Mouse (Mus musculus) midbrain, embryonic 11.5 days (tissue): ENCODE measurements around the gene Get4. TPM values are rescaled to one million over a fixed set of nuclear protein-coding genes. Genes with fewer than 3 reads are reported as not detected.

Experiments used
- ATAC-seq: fragments of 200-750 bp; cut with Nextera tagmentation; 2 replicates; pipeline ENCODE4 v1.8.0; 2017; ENCODE audit warnings: moderate TSS enrichment, moderate library complexity; ENCODE audit not compliant: low FRiP score
- DNase-seq: peaks from one replicate; pipeline ENCODE4 v3.0.0; 2015; ENCODE audit warnings: low spot score; ENCODE audit errors: missing footprints
- H3K27ac ChIP-seq: fragments of 300-500 bp; sonication (generic); 2 replicates; pipeline ENCODE4 v1.5.1; 2014; ENCODE audit warnings: low read depth, low read length
- H3K27me3 ChIP-seq: fragments of 300-500 bp; sonication (generic); 2 replicates; pipeline ENCODE4 v1.6.1; 2014; ENCODE audit warnings: mild to moderate bottlenecking, low read length, moderate library complexity, mixed read lengths; ENCODE audit not compliant: control insufficient read depth, insufficient read depth
- H3K36me3 ChIP-seq: fragments of 300-500 bp; sonication (generic); 2 replicates; pipeline ENCODE4 v1.6.1; 2014; ENCODE audit warnings: mild to moderate bottlenecking, low read length, moderate library complexity, mixed read lengths; ENCODE audit not compliant: control insufficient read depth, insufficient read depth
- H3K4me1 ChIP-seq: fragments of 300-500 bp; sonication (generic); 2 replicates; pipeline ENCODE4 v1.6.1; 2014; ENCODE audit warnings: low read length; ENCODE audit not compliant: control insufficient read depth, insufficient read depth
- H3K4me2 ChIP-seq: fragments of 300-500 bp; sonication (generic); 2 replicates; pipeline ENCODE4 v1.6.1; 2014; ENCODE audit warnings: mild to moderate bottlenecking, moderate library complexity
- H3K4me3 ChIP-seq: fragments of 300-500 bp; sonication (generic); 2 replicates; pipeline ENCODE4 v1.5.1; 2014; ENCODE audit warnings: low read depth, low read length
- H3K9ac ChIP-seq: fragments of 300-500 bp; sonication (generic); 2 replicates; pipeline ENCODE4 v1.6.1; 2014; ENCODE audit warnings: low read length
- H3K9me3 ChIP-seq: fragments of 300-500 bp; sonication (generic); 2 replicates; pipeline ENCODE4 v1.6.1; 2016; ENCODE audit warnings: low read length; ENCODE audit not compliant: control insufficient read depth
- WGBS: fragments of 180-500 bp; shearing (Covaris S2); extraction: QIAGEN DNeasy Blood & Tissue Kit; methylation state at CpG from one replicate; pipeline ENCODE4 v1.1.7; 2014; 5-methylcytosine and 5-hydroxymethylcytosine counted together
- polyA plus RNA-seq: library from polyadenylated mRNA; unstranded; fragments of >200 nt; fragmentation: Nextera tagmentation; extraction: Ambion mirVana; gene quantifications from 2 replicates; pipeline ENCODE4 v1.2.1, GENCODE M21; 2014

The Get4 gene
- polyA plus RNA-seq, 1 experiment from 2014 or later, result 123 TPM

DNA sequence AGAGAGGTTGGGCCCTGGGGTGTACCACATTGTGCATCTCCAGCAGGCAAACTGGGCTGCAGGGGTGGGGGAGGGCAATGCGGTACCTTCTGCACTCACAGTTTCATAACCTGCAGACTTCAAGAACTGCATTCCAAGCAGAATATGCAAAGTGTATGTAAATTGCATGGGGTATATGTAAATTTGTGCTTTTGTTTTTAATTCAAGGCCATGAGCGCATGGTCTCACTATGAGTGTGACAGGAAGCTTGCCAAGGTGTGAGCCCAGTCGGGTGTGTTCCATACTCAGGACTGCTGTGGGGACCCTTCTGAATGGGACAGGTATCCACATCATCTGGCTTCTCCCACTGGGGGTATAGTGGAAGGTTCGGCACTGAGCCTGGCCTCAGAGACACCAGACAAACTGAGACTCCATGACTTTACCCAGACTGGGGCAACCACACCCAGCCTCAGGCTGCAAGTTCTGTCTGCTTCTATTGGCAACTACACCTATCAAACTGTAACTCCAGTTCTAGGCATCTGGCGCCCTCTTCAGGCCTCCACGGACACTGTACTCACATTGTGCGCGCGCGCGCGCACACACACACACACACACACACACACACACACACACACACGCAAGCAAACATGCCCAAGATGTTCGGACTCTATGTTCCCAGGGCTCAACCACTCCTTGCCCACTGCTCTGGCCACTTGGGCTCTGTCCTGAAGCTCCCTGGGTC lies 31.5 kb downstream of the Get4 start:
- Histone ChIP-seq H3K9me3 (no peaks in the 10 kb centered on the region), H3K27me3 (no peaks in the 10 kb centered on the region), H3K4me2 (no peak overlapping the region), H3K9ac (no peak overlapping the region), H3K27ac (no peak overlapping the region), H3K4me1 (no peaks in the 10 kb centered on the region), H3K36me3 (no peaks in the 10 kb centered on the region), H3K4me3 (no peak overlapping the region)
- WGBS, result 92% methylated on average over 14 of the region's 14 CpGs
- DNase-seq, result peak; percentile 80
- no peak for ATAC-seq

DNA sequence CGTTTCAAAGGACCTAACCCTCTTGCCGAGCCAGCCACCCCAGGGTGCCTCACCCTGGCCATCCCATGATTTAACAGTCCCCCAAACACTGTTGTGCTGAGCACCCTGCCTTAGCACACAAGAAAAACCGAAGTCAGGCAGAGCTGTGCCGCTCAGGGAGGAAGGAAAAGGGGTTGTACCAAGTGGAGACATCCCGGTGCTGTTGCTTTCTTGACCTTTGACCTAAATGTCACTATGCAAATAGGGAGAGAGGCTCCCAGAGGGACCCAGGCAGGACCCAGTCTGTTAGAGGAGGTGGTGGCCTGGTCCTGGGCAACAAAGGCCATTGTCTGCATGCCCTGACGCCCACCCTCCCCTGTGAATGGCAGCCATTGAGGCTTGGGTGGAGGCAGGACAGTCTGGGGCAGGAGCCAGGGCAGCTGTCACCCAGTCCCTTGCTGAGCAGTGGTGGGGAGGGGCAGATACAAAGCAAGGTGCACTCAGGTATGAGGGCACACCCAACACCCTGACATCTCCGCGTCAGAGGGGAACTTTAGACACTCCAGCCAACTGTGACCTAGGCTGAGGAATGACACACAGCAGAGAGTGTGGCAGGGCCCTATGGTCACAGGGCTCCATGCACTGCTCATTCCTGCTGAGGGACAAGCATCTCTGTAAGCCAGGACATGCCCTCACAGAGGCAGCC lies 33.4 kb downstream of the Get4 start:
- Histone ChIP-seq H3K27ac (no peak overlapping the region), H3K4me1 (no peaks in the 10 kb centered on the region), H3K9ac (no peak overlapping the region), H3K4me3 (no peak overlapping the region), H3K4me2 (no peak overlapping the region), H3K36me3 (no peaks in the 10 kb centered on the region), H3K9me3 (no peaks in the 10 kb centered on the region), H3K27me3 (no peaks in the 10 kb centered on the region)
- ATAC-seq (no peak), DNase-seq (peak; percentile 49)
- WGBS, result 52% methylated on average over 8 of the region's 8 CpGs

DNA sequence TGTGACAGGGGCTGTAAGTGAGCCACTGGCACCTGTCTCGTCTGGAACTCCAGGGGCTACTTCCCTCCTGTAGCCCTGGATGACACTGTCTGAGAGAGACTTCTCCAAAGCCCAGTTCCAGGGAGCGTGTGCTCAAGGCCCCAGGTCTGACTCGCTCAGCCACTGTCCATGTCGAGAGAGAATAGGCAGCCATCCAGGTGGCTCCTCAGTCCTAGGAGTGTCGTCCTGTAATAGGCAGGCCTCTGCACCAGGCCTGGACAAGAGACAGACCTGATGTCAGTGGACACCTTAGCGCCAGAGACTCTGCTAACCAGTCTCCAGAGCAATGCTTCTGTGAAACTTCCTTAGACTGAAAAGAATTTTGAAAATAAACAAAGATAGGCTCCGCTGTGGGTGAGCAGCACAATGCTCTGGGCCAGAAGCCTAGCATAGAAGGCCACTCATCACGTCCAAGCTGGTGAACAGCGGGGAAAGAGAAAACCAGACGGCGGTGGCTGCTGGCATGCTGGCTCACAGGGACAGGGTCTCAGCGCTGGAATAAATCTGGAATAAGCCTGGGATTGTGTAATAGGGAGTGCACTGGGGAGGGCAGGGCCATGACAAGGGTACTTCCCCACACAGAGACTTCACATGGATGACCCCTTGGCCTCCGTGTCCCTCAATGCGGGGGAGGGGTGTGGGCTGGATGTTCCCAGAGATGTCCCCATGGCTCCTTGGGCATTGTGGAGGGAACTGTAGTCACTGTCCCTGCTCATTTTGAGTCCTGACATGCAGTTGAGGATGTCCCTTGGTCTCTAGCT lies 34.2 kb downstream of the Get4 start:
- no peak overlapping the region for H3K9ac ChIP-seq
- no peak overlapping the region for H3K27ac ChIP-seq
- no peak overlapping the region for H3K4me3 ChIP-seq
- no peaks in the 10 kb centered on the region for H3K36me3 ChIP-seq
- no peak for ATAC-seq
- DNase-seq, result peak; percentile 75
- no peaks in the 10 kb centered on the region for H3K9me3 ChIP-seq
- H3K27me3 ChIP-seq, result no peaks in the 10 kb centered on the region
- H3K4me1 ChIP-seq, result no peaks in the 10 kb centered on the region
- WGBS, result 77% methylated on average over 14 of the region's 14 CpGs
- no peak overlapping the region for H3K4me2 ChIP-seq

DNA sequence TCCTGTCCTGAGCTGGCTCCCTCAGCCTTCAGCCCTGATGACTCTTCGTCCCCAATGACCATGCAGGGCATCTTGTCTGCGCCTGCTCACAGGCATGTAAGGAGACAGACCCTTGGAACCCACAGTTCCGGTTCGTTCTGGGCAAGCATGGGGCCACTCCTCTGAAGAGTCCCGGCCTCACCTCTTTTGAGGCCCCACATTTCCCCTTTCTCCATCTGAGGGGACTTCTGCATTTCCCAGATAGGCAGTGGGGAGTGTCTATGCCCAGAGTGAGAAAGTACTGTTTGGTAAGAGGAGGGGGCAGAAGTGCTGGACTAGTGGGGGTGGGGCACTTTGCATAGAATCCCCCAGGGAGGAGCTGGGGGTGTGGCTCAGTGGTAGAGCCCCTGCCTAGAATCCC lies 35.0 kb downstream of the Get4 start:
- H3K27ac ChIP-seq, result no peak overlapping the region
- peak; percentile 65 for DNase-seq
- no peak overlapping the region for H3K4me3 ChIP-seq
- H3K36me3 ChIP-seq, result no peaks in the 10 kb centered on the region
- no peak overlapping the region for H3K4me2 ChIP-seq
- no peaks in the 10 kb centered on the region for H3K27me3 ChIP-seq
- H3K9ac ChIP-seq, result no peak overlapping the region
- no peaks in the 10 kb centered on the region for H3K9me3 ChIP-seq
- WGBS, result 90% methylated on average over 5 of the region's 5 CpGs
- no peak for ATAC-seq
- H3K4me1 ChIP-seq, result no peaks in the 10 kb centered on the region

DNA sequence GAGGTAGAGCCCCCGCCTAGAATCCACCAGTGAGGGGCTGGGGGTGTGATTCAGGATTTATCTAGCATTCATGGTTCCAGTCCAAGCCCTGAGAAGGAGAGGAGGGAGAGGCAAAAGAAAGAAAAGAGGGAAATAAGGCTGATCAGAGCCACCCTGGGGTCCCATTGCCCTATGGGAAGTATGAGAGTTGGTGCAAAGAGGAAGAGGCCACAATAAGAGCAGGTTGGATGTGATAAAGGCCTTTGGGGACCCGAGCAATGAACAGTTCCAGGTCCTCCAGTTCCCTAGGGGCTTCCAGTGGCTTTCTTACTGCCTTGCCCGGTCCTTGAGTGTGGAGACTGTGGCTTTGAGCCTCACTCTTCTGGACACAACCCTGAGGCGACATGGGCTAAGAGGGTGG lies 35.7 kb downstream of the Get4 start:
- DNase-seq (peak; percentile 41), ATAC-seq (no peak)
- H3K27me3 ChIP-seq, result no peaks in the 10 kb centered on the region
- H3K9me3 ChIP-seq, result no peaks in the 10 kb centered on the region
- no peak overlapping the region for H3K4me2 ChIP-seq
- H3K4me3 ChIP-seq, result no peak overlapping the region
- 79% methylated on average over 4 of the region's 4 CpGs for WGBS
- no peaks in the 10 kb centered on the region for H3K36me3 ChIP-seq
- no peak overlapping the region for H3K27ac ChIP-seq
- H3K4me1 ChIP-seq, result no peaks in the 10 kb centered on the region
- H3K9ac ChIP-seq, result no peak overlapping the region

DNA sequence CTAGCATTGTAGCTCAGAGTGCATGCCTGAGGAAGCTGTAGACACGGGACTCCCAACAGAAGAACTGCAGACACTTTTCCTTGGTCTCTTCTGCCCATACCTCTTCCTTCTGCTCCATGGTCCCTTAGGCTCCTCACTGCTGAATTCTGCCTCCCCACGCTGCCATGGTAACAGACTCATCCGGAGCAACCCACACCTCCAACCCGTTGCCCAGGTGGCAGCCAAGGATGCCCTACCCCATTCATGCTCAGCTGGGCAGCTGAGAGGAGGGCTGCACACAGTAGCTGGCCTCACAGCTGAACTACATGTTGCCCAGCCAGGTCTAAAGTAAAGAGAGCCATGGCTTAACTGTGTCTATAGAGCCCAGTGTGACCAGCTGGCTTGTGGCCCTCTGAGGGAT lies 36.5 kb downstream of the Get4 start:
- DNase-seq (peak; percentile 61), ATAC-seq (no peak)
- Histone ChIP-seq H3K36me3 (no peaks in the 10 kb centered on the region), H3K4me2 (no peak overlapping the region), H3K27ac (no peak overlapping the region), H3K4me1 (no peaks in the 10 kb centered on the region), H3K4me3 (no peak overlapping the region), H3K9me3 (no peaks in the 10 kb centered on the region), H3K9ac (no peak overlapping the region), H3K27me3 (no peaks in the 10 kb centered on the region)
- 75% methylated on average over 4 of the region's 4 CpGs for WGBS

DNA sequence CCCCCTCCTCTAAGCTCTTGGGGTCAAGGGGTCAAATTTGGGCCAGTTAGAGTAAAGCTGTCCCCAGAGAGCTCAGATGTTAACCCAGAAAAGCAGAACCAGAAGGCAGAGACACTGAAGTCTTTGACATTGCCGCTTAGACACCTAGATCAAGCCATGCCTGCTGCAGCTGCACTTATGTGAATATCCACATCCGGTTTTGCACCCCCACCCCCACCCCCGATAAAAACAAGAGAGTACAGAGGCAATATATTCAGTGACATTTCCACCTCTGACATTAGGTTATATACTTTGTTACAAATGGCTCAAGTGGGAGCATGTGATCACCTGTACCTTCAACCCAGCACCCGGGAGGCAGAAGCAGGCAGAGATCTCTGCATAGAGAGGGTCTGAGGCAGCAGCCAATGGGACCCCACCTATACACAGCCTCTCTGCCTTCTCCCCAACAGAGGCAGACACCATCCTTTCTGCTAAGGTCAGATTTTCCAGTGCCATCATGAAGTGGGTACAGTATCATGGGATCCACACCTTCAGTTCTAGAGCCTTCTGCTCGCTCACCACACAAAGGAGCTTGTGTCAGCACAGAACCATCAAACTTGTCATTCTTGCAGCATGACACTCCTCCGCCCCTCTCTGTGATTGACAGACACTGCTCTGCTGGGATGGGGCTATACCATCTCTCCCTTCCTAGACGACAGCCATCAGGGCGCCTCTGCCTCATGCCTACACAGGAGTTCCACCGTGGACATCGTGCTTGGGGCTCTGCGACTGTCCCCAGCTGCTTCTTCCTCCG lies 38.5 kb downstream of the Get4 start:
- H3K9ac ChIP-seq, result no peak overlapping the region
- H3K27me3 ChIP-seq, result no peaks in the 10 kb centered on the region
- no peak overlapping the region for H3K27ac ChIP-seq
- no peaks in the 10 kb centered on the region for H3K4me1 ChIP-seq
- WGBS, result 89% methylated on average over 12 of the region's 12 CpGs
- DNase-seq (peak; percentile 56), ATAC-seq (no peak)
- no peak overlapping the region for H3K4me2 ChIP-seq
- H3K4me3 ChIP-seq, result no peak overlapping the region
- no peaks in the 10 kb centered on the region for H3K36me3 ChIP-seq
- no peaks in the 10 kb centered on the region for H3K9me3 ChIP-seq

DNA sequence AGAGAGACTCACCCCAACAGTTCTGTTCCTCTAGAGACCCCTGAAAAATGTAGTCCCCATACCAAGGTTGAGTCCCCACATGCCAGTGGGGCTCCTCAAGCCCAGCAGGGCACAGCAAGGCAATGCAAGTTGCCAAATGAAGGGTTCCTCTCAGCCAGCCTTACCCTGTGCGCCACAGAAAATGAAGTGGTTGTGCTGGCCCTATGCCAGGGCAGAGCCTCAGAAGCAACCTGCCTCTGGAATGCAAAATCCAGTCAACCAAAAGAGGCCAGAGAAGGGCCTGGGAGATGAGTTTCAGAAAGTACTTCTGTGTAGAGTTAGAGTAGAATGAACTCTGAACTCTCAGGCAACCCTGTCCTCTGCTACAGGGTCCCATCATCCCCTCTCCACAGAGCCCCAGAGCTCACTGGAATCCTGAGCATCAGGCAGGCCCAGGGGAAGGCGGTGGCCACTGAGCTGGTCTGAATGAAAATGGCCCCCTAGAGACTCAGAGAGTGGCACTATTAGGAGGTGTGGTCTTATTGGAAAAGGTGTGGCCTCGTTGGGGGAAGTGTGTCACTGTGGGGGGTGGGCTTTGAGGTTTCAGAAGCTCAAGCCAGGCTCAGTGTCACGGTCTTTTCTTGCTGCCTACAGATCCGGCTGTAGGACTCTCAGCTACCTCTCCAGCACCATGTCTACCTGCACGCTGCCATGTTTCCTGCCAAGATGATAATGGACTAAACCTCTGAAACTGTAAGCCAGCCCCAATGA lies 39.9 kb downstream of the Get4 start:
- no peak overlapping the region for H3K27ac ChIP-seq
- no peaks in the 10 kb centered on the region for H3K9me3 ChIP-seq
- H3K9ac ChIP-seq, result no peak overlapping the region
- no peaks in the 10 kb centered on the region for H3K36me3 ChIP-seq
- no peak overlapping the region for H3K4me3 ChIP-seq
- ATAC-seq (no peak), DNase-seq (peak; percentile 23)
- no peaks in the 10 kb centered on the region for H3K27me3 ChIP-seq
- WGBS, result 71% methylated on average over 6 of the region's 6 CpGs
- no peak overlapping the region for H3K4me2 ChIP-seq
- no peaks in the 10 kb centered on the region for H3K4me1 ChIP-seq
